Comparison of ENCODE assay signal across 33 mouse cellular contexts in genomic region chr15:21063683-21064082, GRCm38 (mm10).
"Had no signal": no experiment of that assay in that cellular context is flagged by ENCODE, and none has a peak within 500 bp of the region (broad histone marks: within the 10 kb centered on the region; RNA-seq: fewer than 3 reads in every experiment).

No protein-coding gene starts in this region.

- H3K27ac ChIP-seq: heart, embryonic 10.5 days; heart, embryonic 13.5 days; heart, embryonic 15.5 days; hindbrain, embryonic 10.5 days; hindbrain, embryonic 12.5 days; hindbrain, embryonic 13.5 days; hindbrain, embryonic 14.5 days; hindbrain, embryonic 15.5 days; hindbrain, postnatal 0 days; kidney, embryonic 15.5 days; kidney, postnatal 0 days; layer of hippocampus, adult 2 months; left cerebral cortex, adult 2 months had no signal

- H3K9me3 ChIP-seq: heart, embryonic 10.5 days; heart, embryonic 12.5 days; heart, embryonic 13.5 days; heart, embryonic 15.5 days; hindbrain, embryonic 10.5 days; hindbrain, embryonic 12.5 days; hindbrain, embryonic 13.5 days; hindbrain, embryonic 15.5 days; kidney, embryonic 15.5 days had no signal

- DNase-seq: heart, postnatal 10 days; heart, postnatal 14 days; heart, postnatal 36 days; heart, postnatal 4 days; kidney, adult 11 months; kidney, adult 18-20 months; kidney, adult 2 months; kidney, adult 8-10 months; kidney, adult 9 months; kidney, postnatal 10 days; kidney, postnatal 14 days; kidney, postnatal 25 days; kidney, postnatal 36 days; kidney, postnatal 4 days; layer of hippocampus, adult 9-11 months; layer of hippocampus, postnatal 36 days had no signal

- H3K36me3 ChIP-seq: heart, embryonic 10.5 days; heart, embryonic 12.5 days; heart, embryonic 13.5 days; heart, embryonic 15.5 days; hindbrain, embryonic 10.5 days; hindbrain, embryonic 12.5 days; hindbrain, embryonic 13.5 days; hindbrain, embryonic 15.5 days; kidney, embryonic 15.5 days had no signal

- H3K27me3 ChIP-seq: heart, embryonic 12.5 days; heart, embryonic 13.5 days; heart, embryonic 15.5 days; hindbrain, embryonic 12.5 days; hindbrain, embryonic 13.5 days; hindbrain, embryonic 15.5 days; kidney, embryonic 15.5 days had no signal

- H3K4me3 ChIP-seq: heart, embryonic 10.5 days; heart, embryonic 12.5 days; heart, embryonic 13.5 days; heart, embryonic 15.5 days; hindbrain, embryonic 10.5 days; hindbrain, embryonic 12.5 days; hindbrain, embryonic 13.5 days; hindbrain, embryonic 15.5 days; kidney, embryonic 15.5 days; layer of hippocampus, adult 2 months; left cerebral cortex, adult 2 months had no signal

- H3K4me2 ChIP-seq: heart, embryonic 11.5 days; heart, embryonic 12.5 days; heart, embryonic 13.5 days; heart, embryonic 15.5 days; hindbrain, embryonic 12.5 days; hindbrain, embryonic 13.5 days; hindbrain, embryonic 14.5 days; hindbrain, embryonic 15.5 days; kidney, embryonic 15.5 days had no signal

- H3K4me1 ChIP-seq: heart, embryonic 10.5 days; heart, embryonic 12.5 days; heart, embryonic 13.5 days; heart, embryonic 15.5 days; hindbrain, embryonic 10.5 days; hindbrain, embryonic 12.5 days; hindbrain, embryonic 13.5 days; hindbrain, embryonic 15.5 days; kidney, embryonic 15.5 days had no signal

- H3K9ac ChIP-seq: heart, embryonic 12.5 days; heart, embryonic 13.5 days; heart, embryonic 15.5 days; hindbrain, embryonic 12.5 days; hindbrain, embryonic 13.5 days; hindbrain, embryonic 14.5 days; hindbrain, embryonic 15.5 days; kidney, embryonic 15.5 days had no signal

- ATAC-seq: hindbrain, embryonic 16.5 days; hindbrain, postnatal 0 days; inflammation-experienced regulatory T-cells, adult 6 months had no signal
